Mouse (Mus musculus) layer of hippocampus, adult 18-20 months (tissue): ENCODE data around the gene Pfkfb3. TPM values are rescaled to one million over a fixed set of nuclear protein-coding genes. Genes with fewer than 3 reads are reported as not detected.
"Not testable (repeated sequence)": the region's sequence is repeated elsewhere in the genome, so short reads cannot be mapped to it uniquely, and the experiment has no call there.

Source experiments
- DNase-seq, 2 experiments: peaks; one replicate each; pipeline ENCODE4 v3.0.0; 2022; ENCODE audit warnings: low spot score in 2 of 2
- total RNA-seq, 2 experiments: library from RNA; stranded (reverse); gene quantifications; 2 replicates each; pipeline ENCODE4 v1.2.3; 2021

Pfkfb3 gene
- total RNA-seq, 2 experiments from 2014 or later: 40.0 to 41.4 TPM

- DNase-seq: no peak
These were observed 1.5 kb downstream of the Pfkfb3 start for GRCm38 (mm10) chr2:11552297-11552821.

DNA sequence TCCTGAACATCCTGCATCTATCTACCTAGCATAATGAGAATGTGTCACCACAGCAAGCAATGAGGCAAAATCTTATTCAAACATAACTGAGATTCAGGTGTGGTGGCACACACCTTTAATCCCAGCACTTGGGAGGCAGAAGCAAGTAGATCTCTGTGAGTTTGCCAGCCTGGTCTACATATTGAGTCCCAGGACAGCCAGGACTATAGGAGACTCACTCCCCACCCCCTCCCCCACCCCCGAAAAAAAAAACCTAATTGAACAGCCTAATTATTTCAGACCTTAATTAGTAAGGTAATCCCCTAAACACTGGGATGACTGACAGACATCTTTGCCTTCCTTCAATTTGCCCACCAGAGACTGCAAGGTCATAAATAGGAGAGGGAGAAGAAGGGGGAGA, 2.2 kb downstream of the Pfkfb3 start:
- DNase-seq: no peak

GRCm38 (mm10) chr2:11548508-11548907, 5.4 kb downstream of the Pfkfb3 start:
- no peak for DNase-seq

GRCm38 (mm10) chr2:11547609-11548008, 6.3 kb downstream of the Pfkfb3 start:
- no peak for DNase-seq

GRCm38 (mm10) chr2:11546091-11546490, 7.8 kb downstream of the Pfkfb3 start:
- no peak for DNase-seq

DNA sequence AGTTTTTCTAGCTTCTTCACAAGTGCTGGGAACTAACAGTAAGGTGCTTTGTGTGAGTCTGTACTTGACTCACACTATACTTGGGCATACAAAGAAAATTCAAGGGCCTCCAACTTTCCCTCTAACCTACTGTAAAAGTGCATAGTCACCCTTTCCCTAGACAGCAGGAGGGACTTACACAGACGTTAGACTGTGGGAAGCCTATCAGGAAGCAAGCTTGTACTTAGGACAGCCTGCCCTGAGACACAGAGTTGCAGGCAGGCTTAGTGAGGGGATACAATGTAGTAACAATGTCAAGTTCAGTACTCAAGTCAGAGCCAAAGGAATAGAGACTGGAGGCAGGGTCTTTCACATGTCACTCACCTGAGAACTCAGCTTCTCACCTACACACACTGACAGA, 8.5 kb downstream of the Pfkfb3 start:
- no peak for DNase-seq

DNA sequence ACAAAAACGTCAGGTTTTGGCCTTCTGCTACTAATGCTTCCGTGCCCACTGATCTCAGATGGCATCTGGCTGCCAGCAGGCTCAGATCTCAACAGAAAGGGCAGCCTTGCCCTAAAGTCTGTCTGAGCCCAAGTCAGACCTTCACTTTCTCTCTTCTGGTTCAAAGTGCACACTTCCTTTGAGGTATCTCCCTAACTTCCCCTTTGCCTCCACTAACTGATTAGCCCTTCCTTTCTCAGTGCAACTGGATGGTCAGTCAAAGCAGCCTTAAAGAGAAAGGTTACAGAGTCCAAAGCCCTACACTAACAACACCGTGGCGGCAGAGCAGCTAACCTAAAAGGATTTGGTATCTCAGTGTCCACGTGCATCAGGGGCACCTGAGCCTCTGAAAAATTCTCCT, 9.5 kb downstream of the Pfkfb3 start:
- no peak for DNase-seq

GRCm38 (mm10) chr2:11543158-11543557, 10.7 kb downstream of the Pfkfb3 start:
- no peak for DNase-seq

DNA sequence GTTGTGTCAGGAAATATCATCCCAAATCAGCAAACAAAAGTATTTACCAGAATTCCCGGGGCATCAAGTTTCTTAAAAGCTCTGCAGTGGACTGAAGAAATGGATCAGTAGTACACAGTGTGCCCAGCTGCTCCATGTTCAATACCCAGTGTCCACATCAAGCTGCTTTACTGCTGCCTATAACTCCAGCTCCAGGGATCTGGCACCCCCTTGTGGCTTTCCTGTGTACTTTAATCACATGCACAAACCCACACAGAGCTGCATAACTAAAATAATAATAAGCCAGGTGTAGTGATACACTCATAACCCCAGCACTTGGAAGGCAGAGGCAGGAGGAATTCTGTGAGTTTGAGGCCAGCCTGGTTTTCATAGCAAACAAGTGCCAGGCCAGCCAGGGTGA, 11.2 kb downstream of the Pfkfb3 start:
- peak; percentile 60 to 83 for DNase-seq

GRCm38 (mm10) chr2:11542121-11542520, 11.8 kb downstream of the Pfkfb3 start:
- DNase-seq: no peak

DNA sequence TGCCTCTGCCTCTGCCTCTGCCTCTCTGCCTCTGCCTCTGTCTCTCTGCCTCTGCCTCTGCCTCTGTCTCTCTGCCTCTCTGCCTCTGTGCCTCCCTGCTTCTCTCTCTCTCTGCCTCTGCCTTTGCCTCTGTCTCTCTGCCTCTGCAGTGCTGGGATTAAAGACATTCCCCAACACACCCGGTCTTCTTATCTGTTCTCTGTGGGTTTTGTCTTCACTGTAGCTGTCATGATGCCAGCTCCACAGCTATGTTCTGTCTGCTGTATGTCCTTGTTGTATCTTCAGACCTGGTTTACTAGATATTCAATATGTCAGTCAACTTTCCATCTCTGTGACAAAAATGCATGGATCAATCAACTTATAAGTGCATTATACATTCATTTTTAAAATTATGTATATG, 12.3 kb downstream of the Pfkfb3 start:
- DNase-seq: not testable (repeated sequence)

DNA sequence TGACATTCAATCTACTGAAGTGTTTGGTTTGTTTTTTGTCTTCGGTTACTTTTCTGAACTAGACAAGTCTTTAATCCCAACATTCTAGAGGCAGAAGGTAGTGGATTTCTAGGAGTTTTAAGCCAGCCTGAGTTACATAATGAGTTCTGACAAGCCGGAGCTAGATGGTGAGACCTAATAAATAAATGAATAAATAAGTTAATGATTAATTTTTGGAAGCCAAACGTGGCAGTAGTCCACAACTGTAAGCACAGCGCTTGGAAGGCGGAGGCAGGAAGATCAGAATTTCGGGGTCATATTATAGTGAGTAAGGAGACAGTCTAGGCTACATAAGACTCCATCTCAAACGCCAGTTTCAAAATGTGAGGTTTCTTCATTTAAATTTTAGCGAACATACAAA, 17.9 kb downstream of the Pfkfb3 start:
- DNase-seq: no peak

DNA sequence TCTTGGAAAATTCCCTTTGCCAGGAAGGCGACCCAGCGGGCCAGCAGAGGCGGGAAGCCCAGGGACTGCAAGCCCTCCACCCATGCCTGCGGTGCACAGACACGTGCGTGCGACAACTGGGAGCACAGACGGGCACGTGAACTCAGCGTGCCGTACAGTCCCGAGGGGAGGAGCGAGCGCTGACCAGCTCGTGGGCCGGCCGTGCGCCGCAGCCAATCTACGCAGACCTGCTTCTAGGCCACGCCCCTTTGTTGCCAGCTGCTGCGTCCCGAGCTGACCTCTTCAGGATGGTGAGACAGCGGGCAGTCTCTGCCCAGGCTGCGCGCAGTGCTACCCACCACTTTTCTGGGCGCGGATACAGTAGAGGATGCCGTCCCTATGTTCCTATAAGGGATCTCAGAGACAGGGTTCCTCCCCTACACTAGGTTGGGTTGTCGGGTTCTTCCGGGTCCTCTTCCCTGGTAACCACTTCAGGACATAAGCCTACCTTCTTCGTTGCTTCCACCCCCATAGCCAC, 18.4 kb downstream of the Pfkfb3 start:
- DNase-seq: peak; percentile 77 to 88

- peak in 1 of 2 experiments; percentile 29 for DNase-seq
These were observed 19.1 kb downstream of the Pfkfb3 start for GRCm38 (mm10) chr2:11534826-11535225.

DNA sequence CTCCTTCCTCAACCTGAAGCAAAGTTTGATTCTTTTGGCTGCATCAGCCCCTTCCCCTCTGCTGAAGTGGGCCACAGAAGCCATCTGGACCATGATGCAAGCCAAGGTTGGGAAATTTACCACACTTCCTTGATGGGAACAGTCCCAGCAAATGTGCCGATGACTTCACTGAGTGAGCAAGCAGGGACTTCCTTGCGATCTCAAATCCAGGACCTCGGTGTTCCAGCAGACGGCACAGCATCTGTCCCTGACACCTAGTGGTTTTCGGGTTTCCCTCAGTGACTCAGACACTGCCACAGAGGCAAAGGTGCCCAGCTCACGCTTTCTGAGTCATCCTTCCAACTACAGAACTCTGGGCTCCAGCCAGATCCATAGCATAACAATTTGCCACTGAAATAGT, 23.8 kb downstream of the Pfkfb3 start:
- DNase-seq: peak; percentile 16 to 65

GRCm38 (mm10) chr2:11526063-11526462, 27.8 kb downstream of the Pfkfb3 start:
- no peak for DNase-seq

DNA sequence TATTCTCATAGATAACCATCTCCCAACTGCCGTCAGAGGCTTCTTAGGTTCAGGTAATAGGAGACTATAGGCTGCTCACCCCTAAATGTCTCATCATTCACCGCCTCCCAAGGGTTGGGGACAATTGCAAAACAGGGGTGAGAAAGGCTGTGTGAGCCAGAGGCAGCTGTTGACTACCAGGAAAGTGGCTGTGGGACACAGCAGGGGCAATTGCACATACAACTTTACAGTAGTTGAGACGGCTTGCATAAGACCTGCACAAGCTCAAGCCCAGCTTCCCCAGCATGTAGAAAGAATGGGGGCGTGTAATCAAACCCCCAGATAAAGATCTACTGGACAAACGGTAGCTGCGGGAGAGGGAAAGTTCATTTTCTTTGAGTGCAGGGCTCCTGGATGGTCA, 29.1 kb downstream of the Pfkfb3 start:
- no peak for DNase-seq

GRCm38 (mm10) chr2:11521758-11522157, 32.1 kb downstream of the Pfkfb3 start:
- no peak for DNase-seq

GRCm38 (mm10) chr2:11520786-11521185, 33.1 kb downstream of the Pfkfb3 start:
- no peak for DNase-seq

- DNase-seq: no peak
These were observed 38.0 kb downstream of the Pfkfb3 start for GRCm38 (mm10) chr2:11515828-11516227.

DNA sequence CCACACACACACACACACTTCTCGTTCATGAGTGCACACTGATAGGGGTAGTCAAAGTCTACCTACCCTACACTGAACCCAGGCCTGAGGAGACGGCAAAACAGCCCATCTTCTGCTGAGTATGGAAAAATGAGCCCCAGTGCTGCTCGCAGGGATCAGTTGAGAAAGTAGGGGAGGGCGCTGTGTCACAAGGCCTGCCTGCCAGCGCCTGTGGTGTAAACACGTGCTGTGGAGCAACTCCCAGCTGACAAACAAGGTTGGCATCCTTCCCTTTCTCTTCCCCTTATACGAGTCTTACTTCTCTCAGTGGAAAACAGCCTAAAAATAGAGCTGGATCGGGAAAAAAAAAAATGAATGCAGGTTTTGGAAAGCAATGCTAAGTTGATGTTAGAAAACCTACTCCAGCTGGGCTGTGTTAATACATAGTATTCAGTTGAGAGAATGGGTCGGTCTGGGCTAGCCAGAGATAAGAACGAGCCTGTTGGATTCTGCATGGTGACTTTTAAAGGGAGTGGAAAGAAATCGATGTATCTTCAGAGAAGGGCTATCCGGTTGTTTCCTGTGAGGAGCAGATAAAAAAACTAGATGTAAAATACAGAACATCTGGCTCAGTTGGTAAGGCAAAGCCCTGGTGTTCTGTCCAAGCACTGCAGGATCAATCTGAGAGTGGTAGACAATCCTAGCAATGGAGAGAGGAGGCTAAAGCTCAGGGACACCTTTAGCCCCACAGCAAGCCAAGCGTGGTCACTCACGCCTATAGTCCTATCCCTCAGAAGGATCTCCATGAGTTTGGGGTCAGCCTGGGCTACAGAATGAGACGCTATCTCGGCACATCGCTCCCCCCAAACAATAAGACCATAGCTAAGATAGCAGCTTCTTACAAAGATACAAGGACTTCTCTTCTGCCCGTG, 40.6 kb downstream of the Pfkfb3 start:
- peak in 1 of 2 experiments; percentile 23 for DNase-seq

DNA sequence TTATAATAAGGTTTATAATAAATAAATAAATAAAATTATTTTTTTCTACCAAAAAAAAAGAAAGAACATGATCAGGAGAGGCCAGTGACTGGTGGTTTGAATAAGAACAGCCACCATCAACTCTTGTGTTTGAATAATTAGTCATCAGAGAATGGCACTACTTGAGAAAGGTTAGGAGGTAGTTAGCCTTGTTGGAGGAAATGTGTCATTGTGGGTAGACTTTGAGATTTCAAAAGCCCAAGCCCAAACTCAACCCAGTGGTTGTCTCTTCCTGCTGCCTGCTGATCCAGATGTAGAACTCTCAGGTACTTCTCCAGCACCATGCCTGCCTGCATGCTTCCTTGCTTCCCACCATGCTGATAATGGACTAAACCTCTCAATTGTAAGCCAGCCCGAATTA, 41.8 kb downstream of the Pfkfb3 start:
- DNase-seq: no peak

DNA sequence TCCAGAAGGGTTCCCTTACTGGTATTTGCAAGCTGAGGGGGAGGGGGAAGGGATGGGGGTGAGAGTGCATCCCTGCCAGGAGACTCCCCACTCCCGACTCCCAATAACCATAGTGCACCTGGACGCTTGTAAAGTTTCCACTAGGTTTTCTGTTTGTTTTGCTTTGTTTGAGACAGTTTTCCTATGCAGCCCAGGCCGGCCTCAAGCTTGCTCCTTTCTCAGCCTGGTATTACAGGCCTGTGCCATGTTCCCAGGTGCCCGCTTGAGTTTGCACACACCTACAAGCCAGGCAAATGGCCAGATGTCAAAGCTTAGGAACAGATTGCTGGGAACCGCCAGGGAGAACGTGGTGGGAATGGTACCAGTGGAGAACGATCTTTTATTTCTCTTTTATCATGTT, 50.1 kb downstream of the Pfkfb3 start:
- no peak for DNase-seq
